Mouse (Mus musculus): ENCODE data around the gene Olfr410. TPM values are rescaled to one million over a fixed set of nuclear protein-coding genes. Genes with fewer than 3 reads are reported as not detected.

The Olfr410 gene
- polyA plus RNA-seq, 1 experiment from 2014 or later, result not detected

DNA sequence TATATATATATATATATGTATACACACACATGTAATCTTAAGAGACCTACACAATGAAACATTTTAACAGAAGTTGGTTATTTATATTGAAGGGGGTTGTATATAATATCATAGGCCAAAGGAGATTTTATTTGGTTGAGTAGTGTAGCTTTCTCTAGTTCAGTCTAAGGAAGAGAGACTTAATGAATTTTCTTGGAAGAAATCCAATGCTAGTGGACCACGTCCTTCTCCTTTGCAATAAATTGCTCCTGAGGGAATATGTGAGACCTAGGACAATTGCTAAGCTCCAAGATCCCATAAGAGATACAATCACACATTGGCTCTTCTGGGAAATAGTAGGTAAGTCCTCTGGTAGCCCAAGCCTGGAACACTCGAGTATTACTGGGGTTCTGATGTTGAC is 54.4 kb downstream of the Olfr410 start, which contains the start of gene Olfr59:
Olfr59 (plus strand) TSS at position 301 of the 400 bp plus-strand sequence.
- WGBS (ENCODE audit: insufficient replicate concordance), result 30% methylated on average over 2 of the region's 2 CpGs
- no peaks in the 10 kb centered on the region for H3K27me3 ChIP-seq

More for the DNA sequence above, 54.4 kb downstream of the Olfr410 start, which contains the start of gene Olfr59:
- H3K36me3 ChIP-seq (replicated peaks), result no peaks in the 10 kb centered on the region
- H3K4me2 ChIP-seq, result no peak within 1 kb of the TSS
- H3K27ac ChIP-seq (replicated peaks), result no peak within 1 kb of the TSS
- H3K9me3 ChIP-seq (replicated peaks), result no peaks in the 10 kb centered on the region
- no peak for ATAC-seq (ENCODE audit: insufficient read depth)
- no peaks in the 10 kb centered on the region for H3K4me1 ChIP-seq (replicated peaks)
- H3K9ac ChIP-seq, result no peak within 1 kb of the TSS
- H3K4me3 ChIP-seq (replicated peaks), result no peak within 1 kb of the TSS

Other genes with a start within 250 kb of the Olfr410 start
- gene Olfr401, start 224.3 kb downstream of the Olfr410 start, polyA plus RNA-seq (2015; fragmentation: Nextera tagmentation; extraction: Ambion mirVana), result not detected in 2 replicates
- not detected in 2 replicates for gene Olfr402, start 184.5 kb downstream of the Olfr410 start, polyA plus RNA-seq (2015; fragmentation: Nextera tagmentation; extraction: Ambion mirVana)
- not detected in 2 replicates for gene Olfr403, start 151.8 kb downstream of the Olfr410 start, polyA plus RNA-seq (2015; fragmentation: Nextera tagmentation; extraction: Ambion mirVana)
- not detected in 2 replicates for gene Olfr43, start 126.7 kb downstream of the Olfr410 start, polyA plus RNA-seq (2015; fragmentation: Nextera tagmentation; extraction: Ambion mirVana)
- not detected in 2 replicates for gene Olfr406, start 78.2 kb downstream of the Olfr410 start, polyA plus RNA-seq (2015; fragmentation: Nextera tagmentation; extraction: Ambion mirVana)
- not detected in 2 replicates for gene Olfr59, start 54.3 kb downstream of the Olfr410 start, polyA plus RNA-seq (2015; fragmentation: Nextera tagmentation; extraction: Ambion mirVana)
- not detected in 2 replicates for gene Olfr411, start 14.6 kb upstream of the Olfr410 start, polyA plus RNA-seq (2015; fragmentation: Nextera tagmentation; extraction: Ambion mirVana)
- gene Olfr412, start 24.0 kb upstream of the Olfr410 start, polyA plus RNA-seq (2015; fragmentation: Nextera tagmentation; extraction: Ambion mirVana), result not detected in 2 replicates

Measured in liver, embryonic 15.5 days (tissue).